ENCODE assay signal across 24 mouse cellular contexts in the genomic region with DNA sequence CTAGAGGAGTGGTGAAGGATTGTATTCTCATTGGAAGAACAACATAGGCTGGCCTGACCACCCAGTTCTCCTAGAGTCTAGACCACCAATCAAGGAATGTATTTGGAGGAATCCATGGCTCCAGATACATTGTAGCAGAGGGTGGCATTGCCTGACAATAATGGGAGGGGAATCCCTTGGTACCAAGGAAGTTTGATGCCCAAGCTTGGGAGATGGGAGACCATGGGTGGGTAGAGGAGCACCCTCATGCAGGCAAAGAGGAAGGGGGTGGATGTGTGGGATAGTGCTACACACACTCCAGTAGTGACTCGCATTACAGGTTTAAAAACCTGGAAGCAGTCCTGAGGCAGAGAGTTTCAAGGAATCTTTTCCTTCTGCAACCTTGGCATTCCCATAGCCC.
DNase-seq lines count a peak whose midpoint lies in the region; ATAC-seq and TF ChIP-seq lines count a peak whose summit lies in the region.
"Had no signal": no experiment of that assay in that cellular context is flagged by ENCODE, and none has a peak within 500 bp of the region (broad histone marks: within the 10 kb centered on the region; RNA-seq: fewer than 3 reads in every experiment).

No protein-coding gene starts in this region.

- H3K27ac ChIP-seq in midbrain, embryonic 11.5 days (ENCODE audit: low read depth, low read length) = no peak overlapping the region
- no peak overlapping the region for H3K27ac ChIP-seq in midbrain, postnatal 0 days (ENCODE audit: low read depth, low read length)
- peak overlapping the region; percentile 29 for H3K27ac ChIP-seq in ES-E14 (ENCODE audit: insufficient read depth, low read depth, low read length, poor library complexity, severe bottlenecking)
- H3K27ac ChIP-seq: embryonic facial prominence, embryonic 13.5 days; embryonic facial prominence, embryonic 15.5 days; forebrain, embryonic 13.5 days; forebrain, embryonic 15.5 days had no signal

- H3K4me3 ChIP-seq in midbrain, embryonic 11.5 days (ENCODE audit: low read depth, low read length) = no peak overlapping the region
- no peak overlapping the region for H3K4me3 ChIP-seq in midbrain, postnatal 0 days (ENCODE audit: low read depth, low read length)
- H3K4me3 ChIP-seq in ES-E14 (ENCODE audit: insufficient read depth in 1 of 2, low read depth in 1 of 2, low read length in 2 of 2, poor library complexity in 1 of 2, severe bottlenecking in 1 of 2) = no peak overlapping the region
- H3K4me3 ChIP-seq: embryonic facial prominence, embryonic 13.5 days; embryonic facial prominence, embryonic 15.5 days; forebrain, embryonic 13.5 days; forebrain, embryonic 15.5 days had no signal

- WGBS in midbrain, embryonic 11.5 days = 83% methylated on average over 1 of the region's 1 CpGs
- WGBS in midbrain, postnatal 0 days = 95% methylated on average over 1 of the region's 1 CpGs

- no peaks in the 10 kb centered on the region for H3K36me3 ChIP-seq in midbrain, embryonic 11.5 days (ENCODE audit: control insufficient read depth, insufficient read depth, low read length)
- no peaks in the 10 kb centered on the region for H3K36me3 ChIP-seq in midbrain, postnatal 0 days (ENCODE audit: insufficient read depth, low read length)
- H3K36me3 ChIP-seq in ES-E14 (ENCODE audit: control insufficient read depth, insufficient read depth, low read length, poor library complexity, severe bottlenecking) = no peaks in the 10 kb centered on the region
- H3K36me3 ChIP-seq: embryonic facial prominence, embryonic 13.5 days; embryonic facial prominence, embryonic 15.5 days; forebrain, embryonic 15.5 days; G1E had no signal

- ATAC-seq in midbrain, embryonic 11.5 days (ENCODE audit: low FRiP score) = no peak
- ATAC-seq in midbrain, postnatal 0 days (ENCODE audit: low FRiP score) = no peak
- ATAC-seq: activated CD4-positive, CD25-positive, alpha-beta regulatory T cell, adult 4 months; forebrain, embryonic 13.5 days; forebrain, embryonic 15.5 days; forebrain, postnatal 0 days; Patski had no signal

- H3K9me3 ChIP-seq in midbrain, embryonic 11.5 days (ENCODE audit: control insufficient read depth, low read length) = no peaks in the 10 kb centered on the region
- H3K9me3 ChIP-seq in midbrain, postnatal 0 days (ENCODE audit: low read length) = no peaks in the 10 kb centered on the region
- no peaks in the 10 kb centered on the region for H3K9me3 ChIP-seq in ES-E14 (ENCODE audit: control insufficient read depth, insufficient read depth, low read depth, low read length)
- H3K9me3 ChIP-seq: embryonic facial prominence, embryonic 13.5 days; embryonic facial prominence, embryonic 15.5 days; forebrain, embryonic 13.5 days; forebrain, embryonic 15.5 days had no signal

- in situ Hi-C loops in ES-E14 (cut with MboI; ENCODE audit: low sequenced_read_pairs in 2 of 2, unreplicated experiment in 2 of 2) = no loop called here

- intact Hi-C loops in heart, postnatal 36 days (cut with DNase I) = no loop called here

- no peak overlapping the region for H3K9ac ChIP-seq in midbrain, embryonic 11.5 days (ENCODE audit: low read length)
- H3K9ac ChIP-seq in midbrain, postnatal 0 days (replicated peaks; ENCODE audit: low read length, poor library complexity, severe bottlenecking) = no peak overlapping the region
- H3K9ac ChIP-seq in ES-E14 (ENCODE audit: insufficient read depth, low read depth, low read length, poor library complexity, severe bottlenecking) = no peak overlapping the region
- H3K9ac ChIP-seq: embryonic facial prominence, embryonic 13.5 days; embryonic facial prominence, embryonic 15.5 days; forebrain, embryonic 13.5 days; forebrain, embryonic 15.5 days; forebrain, postnatal 0 days had no signal

- TF ChIP-seq CTCF in midbrain, postnatal 0 days (IDR thresholded peaks at IDR 0.05) = no peak

- H3K4me1 ChIP-seq in midbrain, embryonic 11.5 days (ENCODE audit: control insufficient read depth, insufficient read depth, low read length) = no peaks in the 10 kb centered on the region
- no peaks in the 10 kb centered on the region for H3K4me1 ChIP-seq in midbrain, postnatal 0 days (ENCODE audit: insufficient read depth, low read length)
- H3K4me1 ChIP-seq in ES-E14 (ENCODE audit: control insufficient read depth in 2 of 2, insufficient read depth in 2 of 2, low read length in 2 of 2, poor library complexity in 1 of 2) = peaks cover 0 to 2% of the 10 kb centered on the region in 2 experiments; a peak in 1 of 4 replicates
- H3K4me1 ChIP-seq: embryonic facial prominence, embryonic 13.5 days; embryonic facial prominence, embryonic 15.5 days; forebrain, embryonic 13.5 days; forebrain, embryonic 15.5 days had no signal

- H3K4me2 ChIP-seq in midbrain, embryonic 11.5 days = no peak overlapping the region
- no peak overlapping the region for H3K4me2 ChIP-seq in midbrain, postnatal 0 days (ENCODE audit: low read depth, low read length, poor library complexity, severe bottlenecking)
- H3K4me2 ChIP-seq: embryonic facial prominence, embryonic 13.5 days; embryonic facial prominence, embryonic 15.5 days; forebrain, embryonic 13.5 days; forebrain, embryonic 15.5 days had no signal

- H3K27me3 ChIP-seq in midbrain, embryonic 11.5 days (ENCODE audit: control insufficient read depth, insufficient read depth, low read length) = no peaks in the 10 kb centered on the region
- no peaks in the 10 kb centered on the region for H3K27me3 ChIP-seq in midbrain, postnatal 0 days (ENCODE audit: insufficient read depth, low read length)
- H3K27me3 ChIP-seq: embryonic facial prominence, embryonic 13.5 days; embryonic facial prominence, embryonic 15.5 days; forebrain, embryonic 13.5 days; forebrain, embryonic 15.5 days; Patski had no signal

- peak; percentile 68 for DNase-seq in heart, adult 11 months
- DNase-seq in heart, postnatal 36 days = no peak
- DNase-seq in midbrain, embryonic 11.5 days (ENCODE audit: low spot score, missing footprints) = peak; percentile 59
- no peak for DNase-seq in midbrain, postnatal 0 days (ENCODE audit: low spot score)
- DNase-seq in ES-E14 (ENCODE audit: low read depth, low spot score) = peak; percentile 11
- no peak for DNase-seq in embryo, embryonic 10 days (ENCODE audit: low spot score)
- DNase-seq: adrenal gland, adult 8-10 months; adrenal gland, postnatal 14 days; adrenal gland, postnatal 36 days; B cell, adult 2 months; cerebellum, adult 11-12 months; cerebellum, adult 2 months; cerebellum, adult 9-10 months; cerebellum, postnatal 10 days; cerebellum, postnatal 25 days; embryo, embryonic 11 days; forebrain, postnatal 0 days had no signal

TF ChIP-seq in ES-E14, 5 proteins besides CTCF, POLR2A, EP300 and RAD21:
- no peak for TF ChIP-seq ZC3H11A (IDR thresholded peaks at IDR 0.05; ENCODE audit: borderline replicate concordance, low read depth, low read length)
- TF ChIP-seq MAFK (IDR thresholded peaks at IDR 0.05; ENCODE audit: insufficient read depth, low read depth, low read length) = no peak
- no peak for TF ChIP-seq HCFC1 (IDR thresholded peaks at IDR 0.05; ENCODE audit: borderline replicate concordance, insufficient read depth, low read length)
- TF ChIP-seq ZNF384 (IDR thresholded peaks at IDR 0.05; ENCODE audit: low read depth, low read length) = no peak
- no peak for TF ChIP-seq CHD2 (IDR thresholded peaks at IDR 0.05; ENCODE audit: low read depth, low read length)

Comparison
In these comparisons a context has a peak if more than half of its experiments do, and no peak if none do; other contexts are left out.
1. DNase-seq: peak in heart, adult 11 months (single experiment), midbrain, embryonic 11.5 days (single experiment) and ES-E14 (single experiment); none in heart, postnatal 36 days (0 of 2), midbrain, postnatal 0 days (single experiment) and embryo, embryonic 10 days (single experiment).